Mouse (Mus musculus) heart, embryonic 12.5 days (tissue): ENCODE data around the gene Pla2g2f. TPM values are rescaled to one million over a fixed set of nuclear protein-coding genes. Genes with fewer than 3 reads are reported as not detected.

Source experiments
- ATAC-seq: fragments of 200-750 bp; cut with Nextera tagmentation; 2 replicates; pipeline ENCODE4 v1.8.0; 2017; ENCODE audit warnings: moderate TSS enrichment, moderate library complexity; ENCODE audit not compliant: insufficient number of reproducible peaks, low FRiP score
- H3K27ac ChIP-seq: fragments of 300-500 bp; sonication (generic); 2 replicates; pipeline ENCODE4 v1.5.1; 2016; ENCODE audit warnings: mild to moderate bottlenecking, moderate library complexity; ENCODE audit not compliant: poor library complexity, severe bottlenecking
- H3K27me3 ChIP-seq: fragments of 300-500 bp; sonication (generic); replicated peaks from 2 replicates; pipeline ENCODE4 v1.6.1; 2016; ENCODE audit warnings: mild to moderate bottlenecking, moderate library complexity
- H3K36me3 ChIP-seq: fragments of 300-500 bp; sonication (generic); 2 replicates; pipeline ENCODE4 v1.6.1; 2016; ENCODE audit warnings: mild to moderate bottlenecking, moderate library complexity
- H3K4me1 ChIP-seq: fragments of 300-500 bp; sonication (generic); replicated peaks from 2 replicates; pipeline ENCODE4 v1.6.1; 2016; ENCODE audit warnings: mild to moderate bottlenecking
- H3K4me2 ChIP-seq: fragments of 300-500 bp; sonication (generic); 2 replicates; pipeline ENCODE4 v1.6.1; 2016; ENCODE audit warnings: mild to moderate bottlenecking, moderate library complexity
- H3K4me3 ChIP-seq: fragments of 300-500 bp; sonication (generic); 2 replicates; pipeline ENCODE4 v1.5.1; 2016; ENCODE audit warnings: mild to moderate bottlenecking
- H3K9ac ChIP-seq: fragments of 300-500 bp; sonication (generic); 2 replicates; pipeline ENCODE4 v1.6.1; 2016; ENCODE audit warnings: mild to moderate bottlenecking, moderate library complexity
- H3K9me3 ChIP-seq: fragments of 300-500 bp; sonication (generic); replicated peaks from 2 replicates; pipeline ENCODE4 v1.6.1; 2016; ENCODE audit warnings: mild to moderate bottlenecking, moderate library complexity
- WGBS: fragments of 180-500 bp; shearing (Covaris S2); methylation state at CpG from one replicate; pipeline ENCODE4 v1.1.7; 2016; 5-methylcytosine and 5-hydroxymethylcytosine counted together
- polyA plus RNA-seq: library from polyadenylated mRNA; unstranded; fragments of >200 nt; fragmentation: Nextera tagmentation; extraction: Ambion mirVana; gene quantifications from 2 replicates; pipeline ENCODE4 v1.2.1, GENCODE M21; 2016

Gene Pla2g2f
- polyA plus RNA-seq = not detected in 2 replicates

- Histone ChIP-seq H3K4me3 (no peak within 1 kb of the TSS), H3K36me3 (no peaks in the 10 kb centered on the region), H3K27me3 (0 out of 2 replicates have a peak, but pooled peaks cover 8% of the 10 kb centered on the region), H3K27ac (no peak within 1 kb of the TSS), H3K9ac (no peak within 1 kb of the TSS), H3K4me2 (no peak within 1 kb of the TSS), H3K9me3 (peaks cover 4% of the 10 kb centered on the region; the same call in 1 of the 2 replicates), H3K4me1 (no peaks in the 10 kb centered on the region; the same call in 1 of the 2 replicates)
- ATAC-seq = no peak
- 74% methylated on average over 8 of the region's 8 CpGs for WGBS
These were observed at the start of gene Pla2g2f for GRCm38 (mm10) chr4:138757416-138757815. Pla2g2f (minus strand) TSS chr4:138757626.

DNA sequence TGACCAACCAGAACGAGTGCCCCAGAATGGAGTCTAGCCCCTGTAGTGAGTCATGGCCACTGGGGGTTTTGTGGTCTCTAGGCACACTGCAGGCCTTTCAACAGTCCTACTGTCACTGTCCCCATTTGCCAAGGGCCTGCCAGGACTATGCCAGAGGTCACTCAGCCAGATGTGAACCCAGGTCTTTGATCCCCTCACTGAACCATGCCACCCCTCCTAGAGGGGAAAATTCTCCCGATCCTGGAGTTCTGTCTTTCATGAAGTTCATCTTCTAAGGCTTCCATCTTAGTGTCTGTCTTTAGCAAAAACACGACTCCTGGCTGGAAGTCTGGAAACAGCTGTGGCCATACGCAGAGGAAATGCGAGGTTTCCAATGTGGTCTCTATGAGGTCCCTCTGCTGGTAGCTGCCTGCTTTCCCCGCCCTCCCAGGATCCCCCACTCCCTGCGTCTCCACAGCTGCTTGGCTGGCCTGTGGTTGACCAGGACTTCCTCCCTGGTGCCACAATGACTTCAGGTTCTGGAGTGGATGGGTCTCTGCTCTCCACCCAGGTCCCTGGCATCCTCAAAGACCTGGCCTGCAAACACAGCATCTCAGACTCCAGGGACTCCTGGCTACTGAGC lies 49.6 kb upstream of the Pla2g2f start:
- Histone ChIP-seq H3K4me1 (peaks cover 3% of the 10 kb centered on the region; the same call in 1 of the 2 replicates), H3K27me3 (peaks cover 20% of the 10 kb centered on the region), H3K36me3 (no peaks in the 10 kb centered on the region), H3K9me3 (no peaks in the 10 kb centered on the region), H3K27ac (no peak overlapping the region), H3K9ac (no peak overlapping the region), H3K4me2 (no peak overlapping the region), H3K4me3 (no peak overlapping the region)
- WGBS = 56% methylated on average over 7 of the region's 7 CpGs
- no peak for ATAC-seq

DNA sequence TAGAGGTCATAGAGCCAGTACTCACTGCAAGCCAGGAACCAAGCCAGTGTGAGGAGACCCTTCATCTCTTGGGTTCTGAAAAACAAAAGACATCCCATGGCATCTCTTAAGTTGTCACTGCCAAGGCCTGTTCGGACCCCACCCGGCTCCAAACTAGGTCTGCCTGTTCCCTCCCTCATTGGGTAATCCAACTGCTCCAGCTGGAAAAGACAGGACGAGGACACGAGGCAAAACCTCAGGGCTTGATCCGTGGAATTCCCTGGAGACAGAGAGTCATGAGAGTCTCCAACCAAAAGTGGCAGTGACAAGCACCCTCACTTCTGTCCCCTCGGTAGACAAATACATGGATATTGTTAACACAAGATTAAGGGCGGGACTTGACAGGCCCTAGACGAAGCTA lies 48.7 kb upstream of the Pla2g2f start:
- Histone ChIP-seq H3K27me3 (peaks cover 16% of the 10 kb centered on the region), H3K4me3 (no peak overlapping the region), H3K27ac (no peak overlapping the region), H3K36me3 (no peaks in the 10 kb centered on the region), H3K4me1 (peaks cover 3% of the 10 kb centered on the region; the same call in 1 of the 2 replicates), H3K9me3 (no peaks in the 10 kb centered on the region), H3K4me2 (no peak overlapping the region), H3K9ac (no peak overlapping the region)
- WGBS = 75% methylated on average over 8 of the region's 8 CpGs
- no peak for ATAC-seq

GRCm38 (mm10) chr4:138805248-138805647 lies 47.8 kb upstream of the Pla2g2f start:
- H3K9ac ChIP-seq = no peak overlapping the region
- 73% methylated on average over 8 of the region's 8 CpGs for WGBS
- no peaks in the 10 kb centered on the region for H3K9me3 ChIP-seq
- H3K27me3 ChIP-seq = peaks cover 16% of the 10 kb centered on the region
- no peak for ATAC-seq
- no peak overlapping the region for H3K4me2 ChIP-seq
- H3K27ac ChIP-seq = no peak overlapping the region
- H3K36me3 ChIP-seq = no peaks in the 10 kb centered on the region
- H3K4me3 ChIP-seq = no peak overlapping the region
- peaks cover 6% of the 10 kb centered on the region; the same call in 1 of the 2 replicates for H3K4me1 ChIP-seq

GRCm38 (mm10) chr4:138802917-138803316 lies 45.5 kb upstream of the Pla2g2f start:
- Histone ChIP-seq H3K4me1 (peaks cover 12% of the 10 kb centered on the region; the same call in 1 of the 2 replicates), H3K27ac (no peak overlapping the region), H3K27me3 (peaks cover 4% of the 10 kb centered on the region; the same call in 1 of the 2 replicates), H3K36me3 (no peaks in the 10 kb centered on the region), H3K9me3 (no peaks in the 10 kb centered on the region), H3K4me2 (no peak overlapping the region), H3K4me3 (no peak overlapping the region), H3K9ac (no peak overlapping the region)
- no peak for ATAC-seq
- 81% methylated on average over 11 of the region's 11 CpGs for WGBS

DNA sequence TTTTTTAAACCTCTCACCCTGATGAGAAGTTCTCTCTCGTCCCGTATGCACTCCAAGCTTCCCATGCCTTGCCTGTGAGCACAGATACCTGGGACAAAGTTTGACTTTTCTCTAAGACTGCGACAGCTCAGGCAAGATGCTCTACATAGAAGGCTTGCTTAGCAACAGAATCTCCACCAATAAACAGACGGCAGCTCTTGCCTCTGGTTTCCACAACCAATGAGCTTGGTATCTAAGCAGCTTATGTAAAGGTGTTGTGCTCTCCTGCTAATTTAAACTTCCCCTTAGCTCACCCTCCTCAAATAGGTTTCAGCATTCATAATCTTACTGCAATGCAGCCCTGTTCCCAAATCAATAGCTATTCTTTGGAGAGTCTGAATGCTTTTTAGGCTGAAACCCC lies 44.2 kb upstream of the Pla2g2f start:
- Histone ChIP-seq H3K27me3 (no peaks in the 10 kb centered on the region), H3K36me3 (no peaks in the 10 kb centered on the region), H3K4me1 (peaks cover 12% of the 10 kb centered on the region; the same call in 1 of the 2 replicates), H3K9ac (no peak overlapping the region), H3K4me3 (no peak overlapping the region), H3K9me3 (no peaks in the 10 kb centered on the region), H3K4me2 (no peak overlapping the region), H3K27ac (no peak overlapping the region)
- ATAC-seq = no peak
- 74% methylated on average over 4 of the region's 4 CpGs for WGBS

DNA sequence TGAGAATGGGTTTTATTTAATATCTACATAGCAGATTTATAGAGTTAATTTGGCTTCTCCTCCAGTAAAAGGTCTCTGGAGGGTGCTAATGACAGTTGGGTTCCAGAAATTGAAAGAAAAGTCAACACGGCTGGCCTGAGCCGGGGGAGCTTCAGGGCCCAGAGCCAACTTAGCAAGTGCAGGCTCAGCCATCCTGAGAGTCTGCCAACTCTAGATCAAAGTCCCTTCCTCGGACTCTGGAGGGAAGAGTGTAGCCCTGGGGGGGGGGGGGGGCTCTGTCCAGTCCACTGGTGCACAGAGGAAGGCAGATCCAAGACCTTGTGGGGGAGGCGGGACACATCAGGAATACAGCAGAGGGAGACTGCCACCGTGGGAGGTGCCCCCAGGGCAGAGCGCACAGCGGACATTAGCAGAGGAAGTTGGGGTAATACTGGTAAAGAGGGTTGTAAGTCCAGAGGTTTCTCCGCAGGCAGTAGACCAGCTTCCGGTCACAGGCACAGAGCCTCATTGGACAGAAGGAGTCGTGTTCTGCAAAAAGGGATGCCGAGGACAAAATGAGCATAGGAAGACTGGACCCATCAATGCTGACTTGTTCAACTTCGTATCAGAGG lies 42.8 kb upstream of the Pla2g2f start:
- WGBS = 65% methylated on average over 12 of the region's 12 CpGs
- H3K27ac ChIP-seq = no peak overlapping the region
- no peaks in the 10 kb centered on the region for H3K9me3 ChIP-seq
- H3K4me3 ChIP-seq = no peak overlapping the region
- H3K36me3 ChIP-seq = no peaks in the 10 kb centered on the region
- peaks cover 12% of the 10 kb centered on the region; the same call in 1 of the 2 replicates for H3K4me1 ChIP-seq
- no peak overlapping the region for H3K9ac ChIP-seq
- no peak for ATAC-seq
- no peaks in the 10 kb centered on the region for H3K27me3 ChIP-seq
- H3K4me2 ChIP-seq = no peak overlapping the region

DNA sequence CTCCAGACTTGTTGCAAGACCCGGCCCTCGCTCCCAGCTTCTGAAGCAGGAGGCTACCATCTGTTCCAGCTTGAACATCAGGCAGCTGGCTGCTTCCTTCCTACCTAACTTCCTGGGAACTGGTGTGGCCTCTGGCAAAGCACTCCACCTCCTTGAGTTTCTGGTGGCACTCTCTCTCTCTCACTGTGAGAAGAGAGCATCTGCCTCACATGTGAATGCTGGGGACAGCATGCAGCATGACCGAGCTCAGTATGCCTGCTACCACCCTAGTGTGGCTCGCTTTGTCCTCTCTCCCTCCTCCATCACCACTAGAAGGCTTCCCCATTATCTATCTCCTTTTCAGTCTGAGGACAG lies 39.8 kb upstream of the Pla2g2f start:
- Histone ChIP-seq H3K4me3 (no peak overlapping the region), H3K4me2 (no peak overlapping the region), H3K4me1 (peaks cover 12% of the 10 kb centered on the region; the same call in 1 of the 2 replicates), H3K27me3 (peaks cover 3% of the 10 kb centered on the region; the same call in 1 of the 2 replicates), H3K9me3 (0 out of 2 replicates have a peak, but pooled peaks cover 5% of the 10 kb centered on the region), H3K36me3 (no peaks in the 10 kb centered on the region), H3K9ac (no peak overlapping the region), H3K27ac (no peak overlapping the region)
- WGBS = 78% methylated on average over 4 of the region's 4 CpGs
- ATAC-seq = no peak

DNA sequence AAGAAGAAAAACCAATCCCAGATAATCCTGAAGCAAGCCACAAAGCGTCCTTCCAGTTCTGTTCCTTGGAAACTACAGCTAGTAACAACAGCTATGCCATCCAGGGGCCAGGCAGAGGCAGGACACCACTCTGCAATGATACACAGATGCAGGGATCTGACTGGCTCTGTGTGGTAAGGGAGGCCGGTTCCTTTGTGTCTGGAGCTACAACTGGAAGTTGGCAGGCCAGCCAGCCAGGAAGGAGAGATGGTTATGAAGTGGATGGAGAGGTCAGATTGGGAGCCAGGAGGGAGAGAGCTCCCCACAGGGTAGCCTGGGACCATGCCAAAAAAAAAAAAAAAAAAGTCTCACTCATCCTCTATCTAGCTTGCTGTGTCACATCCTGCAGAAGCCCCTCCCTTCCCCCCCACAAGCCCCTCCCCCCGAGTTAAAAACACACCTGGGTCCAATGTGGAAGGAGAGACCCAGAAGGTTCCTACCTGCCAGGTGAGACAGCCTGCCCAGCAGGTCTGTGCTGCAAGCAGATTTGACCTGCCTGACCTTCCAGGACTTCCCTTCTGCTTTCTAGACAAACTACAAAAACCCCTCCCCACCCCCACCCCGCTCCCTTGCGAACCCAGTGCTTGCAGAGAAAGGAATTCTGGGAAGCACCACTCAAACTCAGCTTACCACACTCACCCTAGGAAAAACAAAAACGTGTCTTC lies 39.2 kb upstream of the Pla2g2f start:
- H3K4me2 ChIP-seq = no peak overlapping the region
- H3K27me3 ChIP-seq = peaks cover 3% of the 10 kb centered on the region; the same call in 1 of the 2 replicates
- 0 out of 2 replicates have a peak, but pooled peaks cover 5% of the 10 kb centered on the region for H3K9me3 ChIP-seq
- no peak overlapping the region for H3K4me3 ChIP-seq
- H3K27ac ChIP-seq = no peak overlapping the region
- H3K4me1 ChIP-seq = peaks cover 12% of the 10 kb centered on the region; the same call in 1 of the 2 replicates
- WGBS = 44% methylated on average over 6 of the region's 6 CpGs
- ATAC-seq = no peak
- H3K9ac ChIP-seq = no peak overlapping the region
- H3K36me3 ChIP-seq = no peaks in the 10 kb centered on the region

GRCm38 (mm10) chr4:138794344-138794743 lies 36.9 kb upstream of the Pla2g2f start:
- no peak overlapping the region for H3K9ac ChIP-seq
- H3K27ac ChIP-seq = no peak overlapping the region
- no peak overlapping the region for H3K4me3 ChIP-seq
- WGBS = 78% methylated on average over 6 of the region's 6 CpGs
- peaks cover 15% of the 10 kb centered on the region; the same call in 1 of the 2 replicates for H3K27me3 ChIP-seq
- no peak for ATAC-seq
- H3K36me3 ChIP-seq = no peaks in the 10 kb centered on the region
- no peak overlapping the region for H3K4me2 ChIP-seq
- no peaks in the 10 kb centered on the region for H3K4me1 ChIP-seq
- 0 out of 2 replicates have a peak, but pooled peaks cover 5% of the 10 kb centered on the region for H3K9me3 ChIP-seq

- Histone ChIP-seq H3K4me2 (no peak overlapping the region), H3K27me3 (peaks cover 20% of the 10 kb centered on the region; the same call in 1 of the 2 replicates), H3K9me3 (0 out of 2 replicates have a peak, but pooled peaks cover 5% of the 10 kb centered on the region), H3K36me3 (no peaks in the 10 kb centered on the region), H3K27ac (no peak overlapping the region), H3K4me3 (no peak overlapping the region), H3K4me1 (no peaks in the 10 kb centered on the region), H3K9ac (no peak overlapping the region)
- WGBS = 65% methylated on average over 2 of the region's 2 CpGs
- ATAC-seq = no peak
These were observed 35.9 kb upstream of the Pla2g2f start for GRCm38 (mm10) chr4:138793276-138793675.
